Mouse (Mus musculus) naive thymus-derived CD4-positive, alpha-beta T cell, adult 2 months (primary cell): ENCODE measurements around the gene Rrbp1.

ENCODE experiments used
- DNase-seq: peaks from one replicate; pipeline ENCODE4 v3.0.0-alpha.2; 2011; ENCODE audit warnings: low read depth

Rrbp1 gene

DNA sequence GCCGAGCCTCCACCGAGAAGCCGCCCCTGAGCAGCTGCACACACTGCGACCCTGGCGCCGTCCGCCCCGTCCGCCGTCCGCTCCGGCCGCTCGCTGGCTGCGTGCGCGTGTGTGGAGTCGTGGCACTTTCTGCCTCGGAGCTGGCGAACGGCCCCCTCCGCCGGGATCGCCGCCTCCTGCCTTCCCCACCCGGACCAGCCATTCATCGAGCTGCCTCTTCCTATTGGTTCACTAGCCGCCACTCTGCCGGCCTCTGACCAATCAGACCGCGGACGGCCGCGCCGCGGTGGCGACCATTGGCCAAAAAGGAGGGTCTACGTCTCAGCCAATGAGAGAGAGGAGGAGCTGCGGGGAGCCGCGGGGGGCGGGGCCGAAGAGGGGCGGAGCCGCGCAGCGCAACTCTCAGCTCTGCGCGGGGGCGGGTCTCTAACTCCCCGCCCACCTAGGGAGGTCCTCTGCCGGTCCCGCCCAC lies at the start of gene Rrbp1:
Gene Rrbp1 (minus strand): TSS at position 184 of the 472 bp plus-strand sequence.
- peak; percentile 99 for DNase-seq

DNA sequence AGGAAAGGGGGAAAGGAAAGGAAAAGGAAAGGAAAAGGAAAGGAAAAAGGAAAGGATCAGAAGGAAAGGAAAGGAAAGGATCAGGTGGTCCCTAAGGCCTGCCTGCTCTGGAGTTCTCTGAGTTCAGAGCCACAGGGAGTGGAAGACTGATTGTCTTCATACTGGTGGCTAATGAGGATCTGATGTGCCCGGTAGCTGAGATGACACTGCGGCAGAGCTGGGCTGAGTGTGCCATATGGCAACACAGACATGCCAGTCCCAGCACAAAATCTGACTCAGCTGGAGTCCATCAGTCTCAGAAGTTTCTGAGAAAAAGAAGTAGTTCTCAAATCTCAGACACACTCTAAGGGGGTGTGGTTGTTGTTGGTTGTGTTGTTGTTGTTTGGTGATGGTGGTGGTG lies 46.7 kb upstream of the Rrbp1 start:
- DNase-seq, result no peak

- DNase-seq, result no peak
These were observed 41.5 kb upstream of the Rrbp1 start for GRCm38 (mm10) chr2:144052410-144053065.

DNA sequence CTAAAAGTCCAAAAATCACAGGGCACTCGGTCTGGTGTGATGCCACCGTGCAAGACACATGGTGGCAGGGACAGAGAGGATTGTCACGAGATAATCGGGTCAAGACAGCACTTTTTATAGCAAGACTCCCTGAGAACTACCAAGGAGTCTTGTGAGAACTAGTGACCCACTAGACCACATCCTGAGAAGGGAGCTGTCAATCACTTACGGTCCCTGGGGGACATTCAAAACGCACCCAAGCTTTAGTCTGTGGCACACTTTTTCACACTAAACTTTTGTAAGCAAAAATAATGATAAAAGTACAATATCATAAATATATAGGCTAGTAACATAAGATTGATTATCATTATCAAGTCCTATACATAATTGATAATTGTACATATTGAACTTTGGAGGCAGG lies 39.8 kb upstream of the Rrbp1 start:
- no peak for DNase-seq

- no peak for DNase-seq
These were observed 39.1 kb upstream of the Rrbp1 start for GRCm38 (mm10) chr2:144050146-144050680.

- DNase-seq, result no peak
These were observed 35.9 kb upstream of the Rrbp1 start for GRCm38 (mm10) chr2:144046916-144047315.

DNA sequence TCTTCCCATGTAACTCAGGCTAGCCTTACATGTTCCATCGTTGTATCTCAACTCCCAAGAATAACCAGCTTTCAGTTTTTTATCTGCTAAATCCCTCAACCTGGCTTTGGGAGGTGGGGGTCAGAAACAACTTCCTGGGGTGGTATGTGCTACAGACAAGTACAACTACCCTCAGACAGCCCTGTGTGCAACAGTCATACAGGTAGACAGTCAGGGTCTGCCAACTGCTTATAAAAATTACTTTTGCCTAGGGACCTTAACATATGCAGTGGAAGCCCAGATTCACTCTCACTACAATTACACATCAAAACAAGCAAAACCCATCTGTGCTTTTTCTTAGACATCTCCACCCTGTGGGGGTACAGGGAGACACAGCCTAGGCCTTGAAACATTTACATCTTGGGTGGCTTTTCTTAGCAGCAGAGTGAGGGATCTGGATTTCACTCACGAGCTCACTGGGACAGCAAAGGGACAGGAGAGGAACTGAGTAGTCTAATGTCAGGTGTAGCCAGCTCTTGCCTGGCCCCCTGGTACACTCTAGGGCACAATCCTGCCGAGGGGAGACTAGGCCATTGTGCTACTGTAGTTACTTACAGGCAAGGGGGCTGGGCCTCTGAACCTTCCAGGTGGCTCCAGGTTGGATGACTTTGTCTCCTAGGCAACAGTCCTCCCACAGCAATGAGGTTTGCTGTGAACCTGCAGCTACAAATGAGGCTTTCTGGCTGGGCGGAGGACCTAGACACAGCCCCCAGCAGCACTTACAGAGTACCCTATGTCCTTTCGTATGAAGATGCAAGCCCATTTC lies 34.9 kb upstream of the Rrbp1 start:
- no peak for DNase-seq

DNA sequence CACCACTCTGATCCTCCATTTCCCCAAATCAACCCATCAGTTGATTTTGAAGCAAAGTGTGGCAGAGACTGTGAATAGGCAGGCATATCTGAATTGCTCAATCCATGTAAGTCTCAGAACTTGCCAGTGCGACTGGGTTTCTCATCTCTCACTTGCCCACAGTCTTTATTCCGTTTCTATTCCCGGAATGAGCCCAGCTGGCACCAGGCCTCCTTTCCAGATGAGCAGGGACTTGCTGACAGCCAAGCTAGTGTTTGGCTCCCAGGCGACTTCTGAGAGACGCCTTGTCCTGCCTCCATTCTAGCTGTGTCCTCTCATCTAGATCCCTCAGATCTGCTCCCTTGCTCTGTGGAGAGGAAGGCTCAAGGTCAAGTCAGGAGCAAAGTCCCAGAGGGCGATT lies 33.7 kb upstream of the Rrbp1 start:
- DNase-seq, result no peak

- no peak for DNase-seq
These were observed 21.6 kb upstream of the Rrbp1 start, which contains the start of gene Banf2 for GRCm38 (mm10) chr2:144032664-144033063. Gene Banf2, plus strand, starts transcription at chr2:144033059.

GRCm38 (mm10) chr2:144030791-144031190 lies 19.7 kb upstream of the Rrbp1 start:
- DNase-seq, result no peak

GRCm38 (mm10) chr2:144026456-144026855 lies 15.4 kb upstream of the Rrbp1 start:
- no peak for DNase-seq

DNA sequence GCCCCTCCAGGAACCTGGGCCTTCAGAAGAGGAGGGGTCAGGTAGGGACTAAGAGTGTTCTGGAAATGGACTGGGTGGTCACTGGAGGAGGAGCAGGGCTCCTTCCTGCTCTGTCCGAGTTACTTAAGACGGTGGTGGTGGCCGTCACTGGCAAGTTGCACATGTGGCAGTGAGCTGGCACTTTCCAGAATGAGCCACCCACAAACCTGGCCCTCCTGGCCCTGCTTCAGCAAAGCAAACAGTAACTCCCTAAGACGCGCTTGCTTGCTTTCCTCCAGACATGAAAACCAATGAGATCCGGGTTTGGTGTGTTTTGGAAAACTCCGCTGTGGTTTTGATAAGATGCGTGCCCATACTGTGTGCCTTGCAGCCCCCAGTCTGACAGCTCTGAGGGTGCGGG lies 14.3 kb upstream of the Rrbp1 start:
- DNase-seq, result no peak

DNA sequence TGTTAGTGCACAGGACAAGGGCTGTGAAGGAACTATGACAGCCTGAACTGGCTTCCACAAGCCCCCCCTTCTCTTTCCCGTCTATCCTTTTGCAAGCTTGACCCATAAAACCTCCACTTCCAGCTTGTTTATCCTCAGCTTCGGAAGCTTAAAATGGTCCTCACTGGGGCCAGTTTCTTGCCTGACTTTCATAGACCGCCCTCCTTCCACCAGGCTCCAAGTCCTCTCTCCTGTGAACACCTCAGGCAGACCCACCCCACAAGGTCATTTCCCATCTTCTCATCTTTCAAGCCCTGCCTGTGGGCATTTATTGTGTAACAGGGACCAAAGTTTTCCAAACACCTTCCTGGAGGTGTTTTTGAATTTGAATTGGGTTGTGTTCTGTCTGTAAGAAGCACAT lies 11.4 kb upstream of the Rrbp1 start:
- DNase-seq, result no peak

DNA sequence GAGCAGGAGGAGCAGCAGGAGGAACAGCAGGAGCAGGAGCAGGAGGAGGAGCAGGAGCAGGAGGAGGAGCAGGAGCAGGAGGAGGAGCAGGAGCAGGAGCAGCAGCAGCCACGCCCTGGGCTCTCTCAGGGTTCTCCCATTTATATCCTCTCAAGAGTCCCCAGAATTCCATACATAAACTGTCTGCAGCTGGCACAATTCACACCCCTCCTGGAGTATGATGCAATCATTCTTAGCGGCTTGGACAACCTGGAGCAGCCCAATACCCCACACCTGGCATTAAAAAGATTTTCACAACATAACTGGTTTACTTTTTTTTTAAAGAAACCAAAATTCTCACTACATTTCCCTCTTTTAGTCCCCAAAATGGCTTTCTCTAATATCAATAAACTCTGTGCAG lies 8.9 kb upstream of the Rrbp1 start:
- no peak for DNase-seq

GRCm38 (mm10) chr2:144015861-144016260 lies 4.8 kb upstream of the Rrbp1 start:
- no peak for DNase-seq

- no peak for DNase-seq
These were observed 3.4 kb upstream of the Rrbp1 start for GRCm38 (mm10) chr2:144014481-144014880.

GRCm38 (mm10) chr2:144014051-144014450 lies 3.0 kb upstream of the Rrbp1 start:
- no peak for DNase-seq

- DNase-seq, result peak; percentile 84
These were observed 600 bp downstream of the Rrbp1 start for GRCm38 (mm10) chr2:144010282-144011044.

- peak; percentile 62 for DNase-seq
These were observed 1.3 kb downstream of the Rrbp1 start for GRCm38 (mm10) chr2:144009551-144010281.

- DNase-seq, result no peak
These were observed 2.0 kb downstream of the Rrbp1 start for GRCm38 (mm10) chr2:144009081-144009480.

- no peak for DNase-seq
These were observed 3.9 kb downstream of the Rrbp1 start for GRCm38 (mm10) chr2:144007211-144007610.

GRCm38 (mm10) chr2:144006686-144007085 lies 4.4 kb downstream of the Rrbp1 start:
- DNase-seq, result no peak
